Mouse (Mus musculus): ENCODE measurements around the gene Resp18.

Resp18 gene

GRCm38 (mm10) chr1:75277195-75278188 is 723 bp downstream of the Resp18 start:
- peak; percentile 72 for DNase-seq (ENCODE audit: low read depth, low spot score)

- DNase-seq (ENCODE audit: low read depth, low spot score) = peak; percentile 96
These were observed 13.9 kb downstream of the Resp18 start, which contains the start of gene Ptprn for GRCm38 (mm10) chr1:75264091-75264880. TSS of gene Ptprn (minus strand) at chr1:75264502.

GRCm38 (mm10) chr1:75262969-75263951 is 15.0 kb downstream of the Resp18 start:
- peak; percentile 88 for DNase-seq (ENCODE audit: low read depth, low spot score)

- peak; percentile 61 for DNase-seq (ENCODE audit: low read depth, low spot score)
These were observed 16.9 kb downstream of the Resp18 start for GRCm38 (mm10) chr1:75261278-75261677.

GRCm38 (mm10) chr1:75255516-75256046 is 22.6 kb downstream of the Resp18 start:
- DNase-seq (ENCODE audit: low read depth, low spot score) = no peak

- DNase-seq (ENCODE audit: low read depth, low spot score) = peak; percentile 69
These were observed 23.6 kb downstream of the Resp18 start for GRCm38 (mm10) chr1:75254625-75255013.

- DNase-seq (ENCODE audit: low read depth, low spot score) = peak; percentile 87
These were observed 24.2 kb downstream of the Resp18 start for GRCm38 (mm10) chr1:75253849-75254624.

GRCm38 (mm10) chr1:75253029-75253428 is 25.2 kb downstream of the Resp18 start:
- no peak for DNase-seq (ENCODE audit: low read depth, low spot score)

GRCm38 (mm10) chr1:75252308-75252707 is 25.9 kb downstream of the Resp18 start:
- no peak for DNase-seq (ENCODE audit: low read depth, low spot score)

- peak; percentile 94 for DNase-seq (ENCODE audit: low read depth, low spot score)
These were observed 26.9 kb downstream of the Resp18 start for GRCm38 (mm10) chr1:75251112-75251970.

GRCm38 (mm10) chr1:75250498-75250897 is 27.7 kb downstream of the Resp18 start:
- DNase-seq (ENCODE audit: low read depth, low spot score) = peak; percentile 81

GRCm38 (mm10) chr1:75248041-75248772 is 30.0 kb downstream of the Resp18 start:
- DNase-seq (ENCODE audit: low read depth, low spot score) = peak; percentile 94

GRCm38 (mm10) chr1:75247071-75247930 is 30.9 kb downstream of the Resp18 start:
- DNase-seq (ENCODE audit: low read depth, low spot score) = no peak

- DNase-seq (ENCODE audit: low read depth, low spot score) = peak; percentile 92
These were observed 33.4 kb downstream of the Resp18 start for GRCm38 (mm10) chr1:75244836-75245235.

- DNase-seq (ENCODE audit: low read depth, low spot score) = peak; percentile 64
These were observed 33.9 kb downstream of the Resp18 start for GRCm38 (mm10) chr1:75244175-75244826.

- DNase-seq (ENCODE audit: low read depth, low spot score) = no peak
These were observed 34.8 kb downstream of the Resp18 start for GRCm38 (mm10) chr1:75243411-75243810.

- DNase-seq (ENCODE audit: low read depth, low spot score) = peak; percentile 95
These were observed 38.6 kb downstream of the Resp18 start for GRCm38 (mm10) chr1:75239591-75239990.

Data from brain, adult 2 months (tissue).